Mouse (Mus musculus) splenic B cell, adult 2 months (primary cell): Measurements from ENCODE around the gene Wdr81.
"Not testable (repeated sequence)": the region's sequence is repeated elsewhere in the genome, so short reads cannot be mapped to it uniquely, and the experiment has no call there.

Source experiments
- DNase-seq: peaks from one replicate; pipeline ENCODE4 v3.0.0-alpha.2; 2011; ENCODE audit warnings: low read depth, low spot score
- H3K27me3 ChIP-seq: 2 replicates; pipeline ENCODE4 v1.6.1; 2012; ENCODE audit warnings: mild to moderate bottlenecking, low read length, moderate library complexity, mixed read lengths; ENCODE audit not compliant: control insufficient read depth, poor library complexity, insufficient read depth, severe bottlenecking
- H3K36me3 ChIP-seq: 2 replicates; pipeline ENCODE4 v1.6.1; 2012; ENCODE audit warnings: mild to moderate bottlenecking, low read length, moderate library complexity, mixed read lengths; ENCODE audit not compliant: control insufficient read depth, poor library complexity, insufficient read depth, severe bottlenecking

Wdr81 gene

GRCm38 (mm10) chr11:75465051-75465450 is 10.5 kb upstream of the Wdr81 start:
- no peaks in the 10 kb centered on the region for H3K27me3 ChIP-seq
- DNase-seq = no peak
- no peaks in the 10 kb centered on the region for H3K36me3 ChIP-seq

GRCm38 (mm10) chr11:75464417-75464816 is 9.9 kb upstream of the Wdr81 start:
- DNase-seq = no peak
- no peaks in the 10 kb centered on the region for H3K27me3 ChIP-seq
- no peaks in the 10 kb centered on the region for H3K36me3 ChIP-seq

DNA sequence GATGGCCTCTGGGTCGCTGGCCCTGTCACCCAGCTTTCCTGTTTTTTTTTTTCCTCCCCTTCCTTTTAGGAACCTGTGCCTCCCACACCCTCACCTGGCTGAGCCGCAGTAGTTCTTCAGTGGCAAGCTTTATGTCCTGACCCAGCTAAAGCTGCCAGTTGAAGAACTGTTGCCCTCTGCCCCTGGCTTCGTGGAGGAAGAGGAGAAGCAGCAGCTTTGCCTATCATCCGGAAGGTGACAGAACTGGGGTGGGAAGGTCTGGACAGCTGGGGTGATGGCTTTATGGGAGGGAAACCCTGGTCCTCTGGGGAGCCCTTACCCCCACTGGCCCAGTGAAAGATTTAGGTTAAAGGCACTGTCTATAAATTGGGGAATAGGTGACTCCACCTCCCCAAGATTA is 9.1 kb upstream of the Wdr81 start:
- H3K36me3 ChIP-seq = no peaks in the 10 kb centered on the region
- H3K27me3 ChIP-seq = no peaks in the 10 kb centered on the region
- no peak for DNase-seq

DNA sequence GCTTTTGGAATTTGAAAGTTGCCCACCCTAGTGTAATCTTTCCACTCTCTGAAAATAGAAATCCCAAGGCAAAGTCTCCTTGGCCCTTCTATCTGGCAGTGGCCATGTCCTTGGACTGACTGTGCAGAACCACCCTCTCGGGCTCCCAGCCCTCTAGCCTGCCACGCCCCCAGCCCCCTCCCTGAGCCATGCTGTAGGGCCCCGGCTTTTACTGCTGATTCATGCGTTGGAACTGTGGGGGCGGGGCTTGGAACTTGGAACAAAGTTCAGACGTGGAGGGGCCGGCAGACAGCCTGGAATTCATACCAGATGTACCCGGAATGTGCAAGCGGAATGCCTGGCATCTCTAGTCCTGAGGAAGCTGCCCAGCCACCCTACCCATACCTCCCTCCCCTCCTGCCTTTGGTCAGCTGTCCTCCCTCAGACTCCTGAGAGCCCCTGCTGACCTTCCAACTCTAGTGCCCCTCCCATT is 8.4 kb upstream of the Wdr81 start:
- DNase-seq = no peak
- no peaks in the 10 kb centered on the region for H3K27me3 ChIP-seq
- H3K36me3 ChIP-seq = no peaks in the 10 kb centered on the region

DNA sequence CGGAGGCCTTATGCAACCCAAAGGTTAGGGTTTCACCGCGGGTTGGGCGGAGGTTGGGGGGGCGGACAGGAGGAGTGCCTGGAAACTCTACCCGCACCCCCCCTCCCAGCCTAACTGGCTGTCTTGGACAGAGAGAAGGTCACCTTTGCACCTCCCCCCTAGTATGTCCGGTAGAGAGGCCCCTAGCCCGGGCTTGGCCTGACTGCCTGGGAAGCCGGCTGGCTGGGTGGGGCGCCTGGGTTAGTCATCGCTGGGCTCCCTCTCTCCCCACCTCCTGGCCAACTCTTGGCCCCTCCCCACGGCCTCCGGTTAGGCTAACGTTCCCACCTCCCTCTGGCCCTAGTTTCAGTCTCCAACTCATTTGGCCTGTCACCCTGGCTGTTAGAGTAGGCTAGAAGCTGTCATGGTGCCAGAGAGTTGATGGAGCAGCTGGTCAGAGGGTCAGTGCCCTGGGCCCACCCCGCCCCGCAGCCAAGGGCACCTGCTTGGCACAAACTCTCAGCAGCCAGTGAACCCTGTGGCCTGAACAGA is 7.8 kb upstream of the Wdr81 start:
- DNase-seq = peak; percentile 42
- no peaks in the 10 kb centered on the region for H3K27me3 ChIP-seq

DNA sequence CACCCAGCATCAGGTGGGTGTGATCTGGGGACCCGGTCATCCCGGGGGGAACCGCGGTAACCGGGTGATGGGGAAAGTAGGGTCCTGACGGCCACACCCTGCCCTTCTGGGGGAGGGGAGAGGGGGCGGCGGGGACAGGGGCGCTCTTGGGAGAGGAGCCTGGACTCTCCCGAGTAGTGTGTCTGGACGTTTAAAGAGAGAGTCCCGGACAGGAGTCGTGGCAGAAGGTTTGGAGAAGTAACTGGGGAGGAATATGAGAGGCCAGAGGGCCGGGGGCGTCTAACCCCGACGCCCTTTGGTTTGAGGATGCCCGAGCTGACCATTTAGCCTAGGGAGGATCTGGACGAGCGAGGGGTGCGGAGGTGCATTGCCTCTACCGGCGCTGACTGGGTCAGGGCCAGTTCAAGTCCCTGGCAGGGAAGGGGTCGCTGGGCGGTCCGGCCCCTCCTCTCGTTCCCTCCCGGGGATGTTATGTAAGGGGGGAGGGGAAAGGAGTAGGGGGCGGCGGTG is 7.3 kb upstream of the Wdr81 start:
- Histone ChIP-seq H3K27me3 (no peaks in the 10 kb centered on the region), H3K36me3 (no peaks in the 10 kb centered on the region)
- DNase-seq = no peak

More for the DNA sequence above, 7.8 kb upstream of the Wdr81 start:
- H3K36me3 ChIP-seq = no peaks in the 10 kb centered on the region

- no peaks in the 10 kb centered on the region for H3K36me3 ChIP-seq
- DNase-seq = peak; percentile 100
- no peaks in the 10 kb centered on the region for H3K27me3 ChIP-seq
Measured at GRCm38 (mm10) chr11:75460844-75461742, 6.6 kb upstream of the Wdr81 start, which contains the start of gene Tlcd2. Gene Tlcd2, plus strand, starts transcription at chr11:75461715.

DNA sequence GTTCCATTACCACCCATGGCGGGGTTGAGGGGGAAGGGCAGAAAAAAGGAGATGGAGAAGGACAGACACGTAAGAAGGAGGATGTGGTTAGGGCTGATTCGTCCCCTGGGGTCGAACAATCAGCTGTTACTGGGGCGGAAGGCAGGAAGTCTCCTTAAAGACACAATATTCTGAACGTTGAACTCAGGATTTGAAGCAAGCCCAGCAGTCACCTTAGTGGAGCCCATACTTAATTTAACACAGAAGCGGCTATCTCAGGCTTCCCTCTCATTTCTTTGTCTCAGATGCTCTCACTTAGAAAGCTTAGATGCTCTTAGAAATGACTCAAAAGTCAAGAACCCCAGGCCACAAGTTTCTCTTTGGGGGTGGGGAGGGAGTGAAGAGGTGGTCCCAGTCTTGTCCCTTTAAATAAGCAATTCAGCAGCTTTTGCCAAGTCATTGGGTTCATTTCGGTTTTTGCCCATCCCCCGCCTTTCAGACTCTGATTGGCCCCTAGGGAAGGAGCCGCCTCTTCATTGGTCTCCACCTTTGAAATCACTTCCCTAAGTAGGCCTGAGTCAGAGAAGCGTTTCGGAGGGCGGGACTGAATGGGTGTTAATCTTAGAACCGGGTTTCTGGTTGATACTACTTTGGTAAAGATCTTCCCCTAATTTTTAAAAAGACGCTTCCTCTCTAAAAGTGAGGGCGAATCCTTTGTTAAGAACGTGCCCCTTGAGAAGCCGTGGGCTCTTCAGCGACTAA is 5.8 kb upstream of the Wdr81 start:
- peak; percentile 96 for DNase-seq
- H3K27me3 ChIP-seq = no peaks in the 10 kb centered on the region
- no peaks in the 10 kb centered on the region for H3K36me3 ChIP-seq

DNA sequence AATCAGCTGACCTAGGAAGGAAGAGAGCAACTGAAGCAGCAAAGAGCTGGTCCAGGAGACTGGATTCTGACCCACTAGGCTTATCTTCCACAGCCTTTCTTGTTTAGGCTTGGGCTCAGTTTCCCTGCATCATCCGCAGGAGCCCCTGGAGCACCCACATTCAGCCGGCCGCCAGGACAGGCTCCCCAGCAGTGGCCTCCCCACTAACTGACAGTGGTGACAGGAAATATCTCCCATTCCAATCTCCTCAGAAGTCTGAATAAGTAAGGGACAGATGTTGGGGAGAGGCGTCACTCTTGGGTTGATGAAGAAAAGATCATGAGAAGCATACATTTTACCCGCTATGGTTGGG is 5.2 kb upstream of the Wdr81 start:
- no peak for DNase-seq
- Histone ChIP-seq H3K27me3 (no peaks in the 10 kb centered on the region), H3K36me3 (no peaks in the 10 kb centered on the region)

DNA sequence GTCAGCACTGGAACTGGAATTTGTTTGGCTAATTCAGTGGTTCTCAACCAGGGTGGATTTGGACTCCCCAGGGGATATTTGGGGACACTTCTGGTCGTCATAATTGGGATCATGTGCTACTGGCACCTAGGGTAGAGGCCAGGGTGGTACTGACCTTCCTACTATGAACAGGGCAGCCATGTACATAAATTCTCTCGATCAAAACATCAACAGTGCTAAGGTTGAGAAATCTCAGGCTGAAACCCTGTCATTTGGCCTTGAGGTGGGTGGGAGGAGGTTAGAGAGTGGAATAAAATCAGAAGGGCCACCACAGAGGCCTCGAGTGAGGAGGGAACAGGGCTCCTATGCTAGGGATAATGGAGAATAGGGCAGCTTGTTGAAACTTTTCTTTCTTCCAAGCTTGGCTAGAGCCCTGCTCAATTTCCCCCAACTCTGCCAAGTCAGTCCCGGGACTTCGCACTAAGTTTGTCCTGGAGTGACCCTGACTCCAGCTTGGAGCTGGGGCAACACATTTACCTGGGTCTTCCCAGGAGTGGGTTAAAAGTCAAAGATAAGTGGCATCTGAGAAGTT is 4.7 kb upstream of the Wdr81 start:
- Histone ChIP-seq H3K27me3 (no peaks in the 10 kb centered on the region), H3K36me3 (no peaks in the 10 kb centered on the region)
- DNase-seq = peak; percentile 48

GRCm38 (mm10) chr11:75458628-75459041 is 4.1 kb upstream of the Wdr81 start:
- DNase-seq = peak; percentile 61
- H3K27me3 ChIP-seq = no peaks in the 10 kb centered on the region
- no peaks in the 10 kb centered on the region for H3K36me3 ChIP-seq

DNA sequence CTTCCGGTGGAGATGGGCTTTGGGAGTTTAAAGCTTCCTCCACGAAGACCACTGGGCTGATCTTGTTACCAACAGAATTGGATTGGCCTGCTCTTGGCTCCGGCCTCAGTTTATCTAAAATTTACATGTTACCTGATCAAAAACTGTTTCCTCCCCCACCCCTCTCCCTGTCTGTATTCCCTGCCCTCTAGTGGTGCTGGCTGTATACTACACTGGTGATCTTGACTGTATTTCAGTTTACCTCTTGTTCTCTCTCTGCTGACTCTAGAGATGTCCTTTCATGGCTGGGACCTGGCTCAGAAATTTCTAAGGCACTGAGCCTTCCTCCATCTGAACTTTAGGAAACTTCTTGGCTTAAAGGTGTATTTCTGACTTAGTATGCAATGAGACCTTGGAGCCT is 3.7 kb upstream of the Wdr81 start:
- peak; percentile 71 for DNase-seq
- H3K27me3 ChIP-seq = no peaks in the 10 kb centered on the region
- no peaks in the 10 kb centered on the region for H3K36me3 ChIP-seq

GRCm38 (mm10) chr11:75456440-75456871 is 1.9 kb upstream of the Wdr81 start:
- DNase-seq = peak; percentile 67
- H3K27me3 ChIP-seq = no peaks in the 10 kb centered on the region
- H3K36me3 ChIP-seq = peaks cover 3% of the 10 kb centered on the region; the same call in 1 of the 2 replicates

DNA sequence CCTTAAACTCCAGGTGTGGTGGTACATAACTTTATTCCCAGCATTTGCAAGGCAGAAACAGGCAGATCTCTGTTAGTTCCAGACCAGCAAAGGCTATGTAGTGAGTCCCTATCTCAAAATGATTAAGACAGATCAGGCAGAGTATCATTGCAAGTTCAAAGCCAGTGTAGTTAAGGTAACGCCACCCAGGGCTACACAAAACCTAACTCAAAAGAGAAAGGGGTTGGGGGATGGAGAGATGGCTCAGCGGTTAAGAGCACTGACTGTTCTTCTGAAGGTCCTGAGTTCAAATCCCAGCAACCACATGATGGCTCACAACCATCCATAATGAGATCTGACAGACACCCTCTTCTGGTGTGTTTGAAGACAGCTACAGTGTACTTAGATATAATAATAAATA is 1.5 kb upstream of the Wdr81 start:
- not testable (repeated sequence) for DNase-seq, H3K36me3 ChIP-seq, H3K27me3 ChIP-seq
